Mouse (Mus musculus) c-Kit-positive CD71-positive TER-119-negative erythroid progenitor cells, embryonic 14.5 days (primary cell): ENCODE measurements around the gene Gse1.

Source experiments
- DNase-seq: peaks from one replicate; pipeline ENCODE4 v3.0.0-alpha.2; 2013; ENCODE audit warnings: low read depth

The Gse1 gene

DNA sequence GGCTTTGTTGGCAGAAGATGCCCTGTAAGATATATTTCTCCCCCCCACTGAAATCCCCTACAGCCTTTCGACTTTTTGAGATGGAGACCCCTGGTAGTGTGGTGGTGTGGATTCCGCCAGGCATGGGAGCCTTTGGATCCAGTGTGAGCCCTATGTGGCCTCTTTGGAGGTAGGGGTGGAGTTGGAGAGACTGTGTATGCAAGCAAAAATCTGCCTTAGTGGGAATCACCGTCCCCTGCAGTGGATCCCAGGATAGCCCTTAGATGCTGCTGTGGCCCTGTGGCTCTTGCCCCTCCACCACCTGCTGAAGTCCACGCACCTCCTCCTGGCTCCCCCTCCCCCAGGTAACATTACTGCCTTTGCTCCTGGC is 196.6 kb downstream of the Gse1 start:
- no peak for DNase-seq

DNA sequence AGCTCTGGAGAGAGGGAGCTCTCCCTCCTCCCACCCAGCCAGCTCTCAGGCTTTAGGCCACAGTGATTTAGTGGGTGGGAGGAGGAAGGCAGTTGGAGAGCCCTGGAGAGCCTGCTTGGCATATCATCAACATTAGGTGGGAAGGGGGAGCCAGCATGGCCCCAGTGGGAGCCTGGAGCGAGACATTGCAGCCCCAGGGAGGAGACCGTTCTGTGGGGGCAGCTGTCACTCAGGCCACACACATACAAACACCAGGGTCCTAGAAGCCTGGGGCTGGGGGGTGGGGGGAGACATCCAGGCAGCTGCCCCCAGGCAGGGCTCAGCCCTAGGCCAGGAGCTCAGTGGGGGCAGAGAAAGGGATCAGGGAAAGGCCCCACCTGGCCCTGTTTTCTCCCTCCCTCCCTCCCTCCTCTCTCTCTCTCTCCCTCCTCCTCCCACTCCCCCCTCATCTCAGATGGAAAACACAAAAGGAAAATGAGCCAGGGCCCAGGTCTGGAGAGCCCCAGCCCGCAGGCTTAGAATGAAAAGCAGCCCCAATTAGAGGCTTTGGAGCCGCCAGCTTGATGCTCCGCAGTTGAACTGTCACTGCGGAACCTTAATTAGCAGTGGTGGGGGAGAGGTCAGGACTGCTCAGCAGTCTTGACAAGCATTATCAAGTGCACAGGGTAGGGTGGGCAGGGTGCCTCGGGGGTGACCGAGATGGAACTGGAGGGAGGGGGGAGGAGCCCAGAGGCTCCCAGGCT is 197.1 kb downstream of the Gse1 start:
- no peak for DNase-seq

DNA sequence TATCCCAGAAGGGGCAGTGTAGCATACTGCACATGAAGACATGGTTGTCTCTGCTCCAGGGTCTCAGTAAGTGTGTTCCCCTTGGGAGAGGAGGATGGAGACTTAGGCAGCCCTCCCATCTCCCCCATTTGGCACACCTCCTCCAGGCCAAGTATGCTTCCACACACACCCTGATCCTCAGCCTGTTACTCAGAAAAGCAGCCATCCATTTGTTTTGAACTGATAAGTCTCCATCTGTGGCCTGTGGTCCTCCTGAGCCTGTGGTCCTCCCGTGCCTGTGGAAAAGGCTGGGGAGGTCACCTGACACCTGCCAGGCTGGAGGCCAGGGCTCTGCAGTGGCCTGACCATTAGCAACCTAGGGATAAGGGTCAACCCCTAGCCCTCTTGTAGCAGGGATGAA is 197.8 kb downstream of the Gse1 start:
- DNase-seq: no peak

DNA sequence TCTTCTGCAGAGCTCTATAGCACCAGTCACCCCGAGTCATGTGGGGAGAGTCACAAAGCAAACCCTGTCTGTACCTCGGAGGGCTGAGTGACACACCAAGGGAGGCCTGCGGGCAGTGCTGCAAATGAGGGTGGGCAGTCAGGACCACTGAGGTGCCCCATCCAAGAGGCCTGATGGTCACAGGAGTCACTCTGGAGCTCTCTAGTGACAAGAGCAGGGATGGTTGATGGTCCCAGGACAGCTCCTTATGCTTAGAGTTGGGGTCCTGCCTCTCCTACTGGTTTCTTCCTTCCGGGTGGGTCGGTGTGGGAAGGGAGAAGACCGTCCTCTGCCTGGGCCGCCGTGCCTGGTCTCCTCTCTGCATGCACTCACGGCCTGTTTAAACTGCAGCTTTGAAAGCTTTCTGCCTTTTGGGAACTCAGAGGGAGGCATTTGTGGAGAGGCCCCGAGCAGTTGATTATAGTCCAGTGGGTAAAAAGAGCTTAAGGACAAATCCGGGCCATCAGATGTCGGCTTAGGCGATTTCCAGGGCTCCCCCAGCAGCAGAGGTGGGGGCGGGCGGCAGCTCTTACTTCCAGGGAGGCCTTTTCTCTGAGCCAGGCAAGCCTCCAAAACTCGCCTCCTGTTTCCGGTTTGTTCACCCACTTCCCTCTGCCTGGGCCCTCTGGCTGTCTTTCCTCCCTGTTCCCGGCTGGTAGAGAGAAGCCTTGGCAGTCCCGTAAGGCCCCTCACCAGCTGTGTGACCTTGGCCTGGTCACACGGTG is 198.5 kb downstream of the Gse1 start:
- DNase-seq: no peak

DNA sequence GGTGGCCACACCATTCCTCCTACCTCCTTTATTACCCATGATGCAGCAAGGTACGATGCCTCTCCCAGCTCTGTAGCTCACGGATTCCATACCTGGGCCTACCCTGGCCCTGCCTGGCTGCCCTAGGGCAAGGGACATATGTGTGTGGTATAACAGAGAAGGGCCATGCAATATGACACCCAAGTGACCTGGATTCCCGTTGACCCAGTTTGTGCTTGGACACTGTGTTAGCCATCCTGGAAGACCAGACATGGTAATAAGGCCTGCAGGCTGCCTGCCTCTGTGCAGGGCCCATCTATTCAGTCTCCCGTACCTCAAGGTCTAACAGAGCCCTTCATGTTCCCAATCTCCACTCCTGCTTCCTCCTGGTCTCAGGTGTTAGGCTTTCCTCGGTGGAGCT is 200.2 kb downstream of the Gse1 start:
- no peak for DNase-seq

DNA sequence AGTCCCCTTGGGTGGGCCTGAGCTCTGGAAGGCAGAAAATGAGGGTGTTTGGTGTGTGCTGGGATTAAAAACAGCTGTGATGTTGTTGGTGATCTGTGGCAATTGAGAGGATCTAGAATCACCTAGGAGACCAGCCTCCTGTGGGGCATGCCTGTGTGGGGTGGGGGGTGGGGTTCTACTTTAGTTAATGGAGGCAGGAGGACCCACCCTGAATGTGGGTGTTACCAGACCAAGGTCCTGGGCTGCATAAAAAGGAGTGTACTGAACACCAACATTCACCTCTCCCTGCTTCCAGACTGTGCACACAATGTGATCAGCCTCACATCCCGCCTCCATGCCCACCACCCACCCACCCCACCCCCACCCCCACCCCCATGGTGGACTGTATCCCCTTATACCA is 200.9 kb downstream of the Gse1 start:
- no peak for DNase-seq

DNA sequence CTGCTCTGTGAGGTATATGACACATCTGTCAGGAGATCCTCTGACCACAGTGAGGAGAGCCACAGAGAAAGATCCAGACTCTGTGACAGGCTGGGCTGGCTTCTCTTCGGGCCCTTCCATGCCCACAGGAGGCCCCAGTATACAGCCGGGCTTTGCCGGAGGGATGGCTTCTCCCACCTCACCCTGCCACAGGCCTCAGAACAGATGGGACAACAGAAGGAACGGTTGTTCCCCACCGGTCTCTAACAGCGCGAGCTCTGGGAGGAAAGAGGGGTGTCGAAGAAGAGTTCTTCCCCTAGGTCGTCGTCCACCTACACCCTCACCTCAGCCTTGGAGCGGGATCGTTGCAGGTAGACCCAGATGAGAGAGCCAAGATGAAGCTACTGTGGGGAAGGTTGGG is 202.8 kb downstream of the Gse1 start:
- no peak for DNase-seq

DNA sequence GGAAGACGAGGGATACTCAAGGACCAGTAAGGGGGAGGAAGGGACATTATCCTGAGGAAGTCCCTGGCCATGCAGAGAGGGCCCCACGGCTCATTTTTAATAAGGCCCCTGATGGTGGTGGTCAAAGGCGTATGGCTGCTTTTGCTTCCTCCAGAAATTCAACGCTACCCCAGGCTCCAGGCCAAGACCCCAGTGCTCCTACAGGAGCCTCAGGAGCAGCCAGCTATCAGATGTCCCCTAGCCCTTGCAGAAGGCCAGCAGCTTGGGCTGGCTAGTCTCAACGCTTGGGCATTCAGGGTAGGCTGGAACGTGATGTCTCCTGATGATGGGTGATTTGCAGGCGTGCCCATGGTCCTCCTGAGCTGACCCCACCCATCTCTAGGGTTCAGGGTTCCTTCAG is 204.2 kb downstream of the Gse1 start:
- no peak for DNase-seq

DNA sequence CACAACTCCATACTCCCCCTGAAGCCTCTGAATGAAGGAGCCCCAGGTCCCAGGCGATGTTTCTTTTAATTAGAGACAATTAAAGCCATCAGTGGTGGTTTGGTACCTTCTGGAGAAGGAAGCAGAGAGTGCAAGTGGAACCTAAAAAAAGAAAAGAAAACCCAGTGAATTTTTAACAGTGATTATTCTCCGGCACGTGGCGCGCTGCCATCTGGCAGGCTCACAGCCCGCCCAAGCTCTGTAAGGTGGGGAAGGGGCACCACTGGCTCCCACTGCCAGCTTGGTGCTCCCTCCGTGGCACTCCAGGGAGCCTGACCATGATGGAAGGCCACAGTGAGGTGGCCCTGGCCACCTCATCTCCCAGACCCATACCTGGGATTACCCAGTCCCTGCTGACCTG is 204.9 kb downstream of the Gse1 start:
- no peak for DNase-seq

DNA sequence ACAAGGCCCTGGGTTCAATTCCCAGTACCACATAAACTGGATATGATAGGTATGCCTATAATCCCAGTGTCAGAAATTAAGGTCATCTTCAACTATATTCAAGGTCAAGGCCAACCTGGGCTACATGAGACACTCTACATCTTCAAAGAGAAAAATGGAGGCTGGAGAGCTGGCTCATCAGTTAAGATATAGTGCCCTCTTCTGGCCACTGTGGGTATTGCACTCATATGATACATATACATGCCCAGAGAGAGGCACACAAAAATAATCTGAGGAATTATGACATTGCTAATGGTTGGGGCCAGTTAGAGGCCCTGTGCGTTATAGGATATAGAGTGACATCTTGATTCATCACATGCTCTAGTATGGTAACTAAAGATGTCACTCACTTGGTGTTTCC is 205.5 kb downstream of the Gse1 start:
- DNase-seq: no peak

DNA sequence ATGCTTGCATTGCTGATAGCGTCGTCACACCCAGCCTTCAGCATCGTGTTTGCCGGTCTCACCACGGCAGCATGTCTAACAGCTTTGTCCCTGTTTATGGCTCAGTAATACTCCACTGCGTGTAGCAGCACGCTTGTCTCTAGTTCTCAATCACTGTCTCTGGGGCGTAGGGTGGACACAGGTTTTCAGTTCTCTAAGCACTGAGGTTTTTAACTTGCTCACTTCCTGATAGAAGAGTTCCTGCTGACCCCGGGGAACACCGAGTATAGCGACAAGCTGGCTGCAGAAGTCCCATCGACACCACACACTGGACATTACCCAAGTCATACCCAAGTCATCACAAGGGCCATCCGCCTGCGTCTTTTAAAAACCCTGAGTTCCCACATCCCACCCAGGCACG is 207.5 kb downstream of the Gse1 start:
- DNase-seq: no peak

DNA sequence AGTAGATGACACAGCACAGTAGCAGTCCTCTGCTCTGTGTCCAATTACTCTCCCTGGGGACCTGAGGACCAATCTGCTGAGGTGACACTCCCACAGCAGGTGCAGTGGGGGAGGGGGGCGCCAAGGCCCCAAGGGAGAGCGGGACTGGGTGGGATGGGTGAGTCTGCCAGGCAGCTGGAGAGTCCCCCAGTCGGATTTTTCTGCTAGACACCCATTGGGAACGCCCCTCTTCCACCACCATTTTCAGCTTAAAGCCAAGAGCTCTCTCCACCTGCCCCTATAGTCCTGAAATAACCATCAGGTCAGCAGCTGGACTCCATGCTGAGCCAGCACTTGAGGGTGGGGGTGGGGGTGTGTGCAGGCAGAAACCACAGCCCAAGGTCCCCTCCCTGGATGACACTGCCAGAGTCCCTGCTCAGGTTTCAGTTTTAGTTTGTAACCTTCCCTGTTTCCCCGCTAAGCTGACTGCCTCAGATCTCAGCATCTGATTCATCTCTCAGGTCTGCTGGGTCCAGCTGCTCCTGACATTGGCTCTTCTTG is 208.3 kb downstream of the Gse1 start:
- DNase-seq: no peak

DNA sequence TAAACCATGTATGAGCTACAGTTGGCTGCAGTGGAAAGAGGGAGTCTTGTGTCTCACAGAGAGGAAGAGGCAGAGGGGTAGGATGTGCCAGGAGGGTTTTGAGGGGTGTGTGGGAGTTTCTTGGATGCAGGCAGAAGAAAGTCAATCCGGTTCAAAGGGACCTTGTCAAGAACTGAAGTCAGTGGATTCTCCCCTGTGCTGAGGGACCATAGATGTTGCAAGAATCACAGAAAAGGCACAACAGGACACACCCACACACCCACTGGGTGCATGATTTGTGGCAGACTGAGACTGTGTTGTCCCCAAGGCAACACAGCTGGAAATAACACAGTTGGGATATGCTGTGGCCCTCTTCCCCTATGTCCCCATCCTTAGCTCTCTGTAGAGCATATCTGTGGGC is 209.0 kb downstream of the Gse1 start:
- DNase-seq: no peak

DNA sequence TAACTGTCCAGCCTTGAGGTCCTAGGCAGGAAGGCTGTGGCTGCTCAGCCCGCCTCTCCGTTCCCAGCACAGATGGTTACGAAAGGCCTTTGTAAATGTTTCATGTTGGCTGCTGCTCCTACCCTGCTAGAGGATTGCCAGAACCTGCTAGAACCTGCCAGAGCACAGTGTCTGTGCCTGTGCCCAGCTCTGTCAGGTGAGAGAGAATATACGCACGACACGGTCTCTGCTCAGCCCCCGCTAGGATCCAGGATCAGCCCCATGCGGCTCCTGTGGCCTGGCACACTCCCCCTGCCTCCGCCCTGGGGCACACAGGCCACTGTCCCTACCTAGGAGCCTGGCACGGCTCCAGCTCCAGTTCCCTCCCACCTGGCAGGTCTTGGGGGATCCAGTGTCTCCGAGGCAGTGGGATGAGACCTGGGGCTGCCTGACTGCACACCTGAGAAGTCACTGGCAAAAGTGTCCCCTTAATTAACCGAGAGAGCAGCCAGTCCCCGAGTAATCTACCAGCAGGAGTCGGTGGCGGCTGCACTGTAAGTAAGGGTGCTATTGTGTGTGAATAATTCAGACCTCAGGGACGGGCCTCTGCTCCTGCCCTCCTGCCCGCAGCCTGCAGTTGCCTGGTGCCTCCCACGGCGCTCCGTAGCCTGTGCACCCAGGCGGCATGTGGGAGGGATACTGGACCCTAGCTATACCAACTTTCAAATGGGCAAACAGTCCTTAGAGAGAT is 209.6 kb downstream of the Gse1 start:
- no peak for DNase-seq

DNA sequence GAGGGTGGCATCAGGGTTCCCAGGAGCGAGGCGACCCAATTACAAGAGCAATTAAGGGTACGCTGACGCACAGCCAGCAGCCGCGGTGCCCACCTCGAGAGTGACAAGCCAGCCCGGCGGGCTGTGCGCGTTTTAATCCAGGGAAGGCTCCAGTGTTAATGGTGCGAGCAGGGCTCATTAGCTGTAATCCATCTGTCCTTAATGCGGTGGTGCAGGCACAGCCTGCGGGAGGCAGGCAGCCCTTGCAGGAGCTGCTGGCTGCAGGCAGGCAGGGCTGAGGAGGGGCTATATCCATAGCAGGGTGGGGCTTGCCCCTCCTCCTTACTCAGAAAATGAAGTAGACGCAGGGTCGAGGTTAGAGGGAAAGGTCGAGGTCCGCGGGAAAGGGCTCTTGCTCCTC is 211.1 kb downstream of the Gse1 start:
- no peak for DNase-seq

DNA sequence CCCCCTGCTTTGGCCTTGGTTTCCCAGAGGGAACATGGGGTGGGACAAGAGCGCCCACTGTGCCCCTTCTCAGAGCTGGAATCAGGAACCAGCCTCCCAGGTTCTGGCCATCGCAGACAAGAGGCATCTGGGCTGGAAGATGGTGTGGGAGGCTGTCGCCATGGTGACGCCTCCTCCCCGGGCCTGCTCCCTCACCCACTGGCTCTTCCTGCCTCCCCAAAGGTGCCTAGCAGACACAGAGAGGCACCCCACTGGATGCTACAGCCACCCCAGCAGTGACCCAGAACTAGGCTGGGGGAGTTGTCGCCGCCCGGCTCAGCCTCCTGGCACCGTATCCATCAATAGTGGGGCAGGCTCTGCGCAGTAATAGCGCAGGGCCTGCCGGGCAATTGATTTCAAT is 212.5 kb downstream of the Gse1 start:
- no peak for DNase-seq

DNA sequence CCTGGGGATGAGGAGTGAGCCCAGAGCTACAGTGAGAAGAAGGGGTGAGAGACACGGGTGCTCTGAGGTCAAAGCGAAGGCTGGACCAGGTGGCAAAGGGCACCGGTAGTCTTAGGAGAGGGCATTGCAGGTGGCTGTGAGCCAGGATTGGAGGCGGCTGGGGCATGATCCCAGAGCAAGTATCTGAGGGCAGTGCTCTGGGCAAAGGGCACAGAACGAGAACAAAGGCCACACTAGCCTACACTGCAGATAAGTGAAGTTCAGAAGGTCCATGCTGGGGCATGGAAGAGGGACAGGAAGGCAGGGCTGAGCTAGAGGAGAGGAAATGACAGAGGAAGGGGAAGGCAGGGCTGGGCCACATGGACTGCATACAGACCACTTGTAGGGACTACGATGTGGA is 213.4 kb downstream of the Gse1 start:
- DNase-seq: no peak

DNA sequence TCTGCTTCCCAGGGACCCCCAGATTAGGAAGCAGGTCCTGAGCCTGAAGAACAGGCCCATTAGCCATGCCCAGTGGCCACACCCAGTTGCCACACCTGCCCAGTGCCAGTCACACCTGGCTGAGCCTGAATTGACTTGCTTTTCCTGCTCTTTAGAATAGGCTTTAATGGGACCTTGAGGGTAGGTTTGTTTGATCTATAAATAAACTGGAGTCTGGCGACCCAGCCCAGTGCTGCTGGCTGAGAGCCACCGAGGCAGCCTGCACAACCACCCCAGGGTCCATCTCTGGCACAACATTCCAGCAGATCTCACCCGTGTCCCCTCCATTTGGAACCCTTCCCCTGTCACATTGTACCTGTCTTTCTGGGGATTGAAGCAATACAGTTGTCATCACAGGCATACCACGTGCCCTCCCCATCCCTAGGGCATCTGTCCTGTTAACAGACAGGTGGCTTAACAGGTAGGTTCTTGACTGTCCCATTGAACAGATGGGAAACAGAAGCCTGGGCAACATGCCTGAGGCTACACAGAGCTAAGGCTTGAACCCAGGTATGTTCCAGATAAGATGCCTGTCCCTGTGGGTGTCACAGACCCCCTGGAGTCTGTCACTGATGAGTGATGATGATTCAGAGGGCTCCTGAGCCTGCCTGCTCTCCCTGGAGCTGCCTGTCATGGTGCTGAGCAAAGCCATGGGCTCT is 214.2 kb downstream of the Gse1 start:
- DNase-seq: no peak

DNA sequence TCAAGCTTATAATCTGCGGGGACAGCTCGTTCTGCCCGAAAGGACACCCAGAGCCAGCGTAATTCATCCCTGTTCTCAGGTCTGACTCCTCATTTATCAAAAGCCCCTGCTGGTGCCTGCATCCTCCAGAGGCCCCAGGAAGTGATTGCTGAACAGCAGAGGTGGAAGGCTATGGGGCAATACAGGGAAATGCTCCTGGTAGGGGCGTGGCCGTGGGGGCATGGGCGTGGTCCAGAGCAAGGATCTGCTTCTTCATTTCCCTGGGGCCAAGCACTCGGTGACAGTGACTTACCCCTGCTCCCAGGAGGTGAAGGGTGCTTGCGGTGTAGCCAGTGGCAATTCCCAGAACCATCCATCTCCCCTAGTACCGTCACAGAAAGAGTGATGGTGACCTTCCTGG is 217.0 kb downstream of the Gse1 start:
- DNase-seq: no peak

DNA sequence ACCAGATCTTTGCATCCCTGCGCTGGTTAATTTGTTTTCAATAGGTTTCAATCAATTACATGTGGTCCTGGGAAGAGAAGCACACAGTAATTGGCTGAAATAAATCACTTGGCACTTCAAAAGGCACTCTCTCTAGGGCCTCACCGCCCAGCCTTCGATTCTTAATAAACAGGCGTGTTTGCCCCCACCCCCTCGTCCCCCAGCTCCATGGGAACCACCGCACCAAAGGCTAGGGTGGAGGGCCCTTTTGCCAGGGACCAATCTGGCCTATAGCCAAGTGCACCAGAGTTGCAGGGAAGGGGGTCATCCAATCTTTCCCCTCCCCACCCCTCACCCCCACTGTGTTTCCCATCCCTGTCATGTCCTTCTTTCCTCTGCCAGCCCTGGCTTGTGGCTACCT is 219.9 kb downstream of the Gse1 start:
- no peak for DNase-seq

DNA sequence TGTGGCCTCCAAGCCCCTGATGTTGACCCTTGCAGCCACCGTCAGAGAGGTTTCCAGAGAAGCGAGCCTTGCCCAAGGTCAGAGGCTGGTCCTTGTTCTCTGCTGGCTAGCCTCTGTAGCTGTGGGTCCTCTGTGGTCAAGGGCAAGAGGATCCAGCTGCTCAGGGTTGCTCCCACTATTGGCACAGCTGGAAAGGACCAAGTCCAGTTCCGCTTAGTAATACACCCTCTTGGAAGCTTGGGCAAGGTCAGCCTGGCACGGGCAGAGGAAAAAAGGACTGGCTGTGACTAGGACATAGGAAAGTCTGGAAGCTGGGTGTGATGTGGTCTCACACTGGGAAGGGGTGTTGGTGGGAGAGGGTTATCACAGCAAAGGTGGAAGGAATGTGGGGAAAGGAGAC is 220.9 kb downstream of the Gse1 start:
- no peak for DNase-seq

DNA sequence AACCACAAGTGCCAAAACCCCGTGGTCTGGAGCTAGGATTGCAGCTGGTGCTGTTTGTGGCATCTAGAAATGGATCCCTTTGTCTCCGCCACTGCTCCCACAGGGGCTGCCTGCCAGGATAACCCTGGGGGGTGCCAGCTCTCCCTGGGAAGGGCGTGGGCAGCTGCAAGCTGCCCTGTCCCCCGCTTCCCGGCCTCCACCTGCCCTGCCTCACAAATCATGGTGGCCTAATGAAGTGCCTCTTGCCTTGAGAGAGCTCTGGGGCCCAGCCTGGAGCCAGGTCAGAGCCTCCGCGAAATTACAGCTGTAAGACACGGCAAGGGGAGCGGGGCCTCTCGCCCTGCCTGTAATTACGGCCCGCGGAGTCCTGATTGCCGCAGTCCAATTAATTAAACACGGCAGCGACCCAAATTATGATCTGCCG is 221.4 kb downstream of the Gse1 start:
- no peak for DNase-seq
